Mouse (Mus musculus) lung, adult 2 months (tissue): ENCODE data around the gene Rhod.

Experiments used
- CTCF ChIP-seq: fragments of 200-500 bp; IDR thresholded peaks from 2 replicates; pipeline ENCODE4 v1.5.1; 2011; ENCODE audit warnings: mild to moderate bottlenecking, low read length, control low read depth; ENCODE audit not compliant: insufficient read depth
- POLR2A ChIP-seq: fragments of 200-500 bp; IDR thresholded peaks from 2 replicates; pipeline ENCODE4 v1.6.1; 2011; ENCODE audit warnings: low read depth, mild to moderate bottlenecking, control low read depth, low read length, borderline replicate concordance; ENCODE audit errors: extremely low read depth

DNA sequence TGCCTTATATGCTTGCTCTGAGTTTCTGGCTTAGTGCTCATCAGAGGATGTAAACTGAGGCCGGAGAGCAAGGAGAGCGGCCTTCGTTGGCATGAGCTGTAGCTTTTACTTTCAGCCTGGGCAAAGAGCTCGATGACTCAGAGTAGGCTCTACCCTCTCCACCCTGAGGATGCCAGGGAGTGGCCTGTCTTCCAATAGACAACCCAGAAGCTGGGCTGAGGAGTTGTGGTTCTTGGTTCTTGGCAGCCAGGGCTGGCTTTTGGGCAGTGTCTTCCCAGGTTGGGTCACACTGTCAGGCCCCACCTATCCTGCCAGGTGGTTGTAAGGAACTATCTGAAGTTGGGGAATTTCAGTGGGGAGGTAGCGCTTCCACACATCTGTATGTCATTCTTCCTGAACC lies 19.5 kb downstream of the Rhod start:
- no peak for TF ChIP-seq CTCF
- TF ChIP-seq POLR2A = no peak
